Mouse (Mus musculus) testis, adult 2 months (tissue): ENCODE results near the gene Rnf43.

Source experiments
- CTCF ChIP-seq: fragments of 200-500 bp; IDR thresholded peaks from 2 replicates; pipeline ENCODE4 v1.5.1; 2012; ENCODE audit warnings: low read depth, mild to moderate bottlenecking, inconsistent platforms, low read length, moderate library complexity; ENCODE audit not compliant: control insufficient read depth, insufficient read depth, insufficient replicate concordance
- POLR2A ChIP-seq: fragments of 200-500 bp; IDR thresholded peaks from 2 replicates; pipeline ENCODE4 v1.6.1; 2012; ENCODE audit warnings: low read depth, mild to moderate bottlenecking, inconsistent platforms, low read length, moderate library complexity; ENCODE audit not compliant: control insufficient read depth

DNA sequence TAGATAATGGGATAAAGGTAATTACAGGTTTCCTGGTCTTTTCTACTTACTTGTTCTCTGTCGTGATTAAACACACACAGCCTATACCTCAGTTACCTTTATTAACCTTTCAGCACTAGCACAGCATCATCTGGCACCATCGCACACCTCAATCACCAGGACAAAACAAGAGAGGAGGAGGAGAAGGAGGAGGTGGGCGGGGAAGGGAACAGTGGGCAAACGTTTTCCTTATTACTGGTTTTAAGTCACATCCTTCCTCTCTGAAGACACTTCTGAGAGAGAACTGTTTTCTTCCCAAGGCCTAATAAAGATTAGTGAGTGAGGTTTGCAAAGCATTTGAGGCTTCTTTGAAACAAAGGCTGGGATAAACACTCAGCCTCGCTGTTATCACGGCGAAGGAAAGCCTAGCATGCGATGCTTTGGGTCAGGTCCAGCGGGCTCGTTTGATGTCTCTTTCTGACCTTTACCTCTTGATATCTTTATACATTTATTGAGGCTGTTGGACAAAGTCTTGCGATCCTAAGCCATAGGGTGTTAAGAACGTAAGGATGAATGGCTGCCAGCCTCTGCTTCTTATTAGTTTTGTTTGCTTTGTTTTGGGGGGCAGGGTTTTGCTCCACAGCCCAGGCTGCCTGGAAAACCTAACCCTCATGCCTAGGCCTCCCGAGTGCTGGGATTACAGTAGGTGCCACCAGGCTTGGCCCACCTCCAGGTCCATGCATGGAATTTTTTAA is 20.5 kb downstream of the Rnf43 start:
- TF ChIP-seq CTCF (no peak), POLR2A (no peak)
